Mouse (Mus musculus) heart, embryonic 14.5 days (tissue): ENCODE data around the gene Avil. TPM values are rescaled to one million over a fixed set of nuclear protein-coding genes. Genes with fewer than 3 reads are reported as not detected.
"Not testable (repeated sequence)": the region's sequence is repeated elsewhere in the genome, so short reads cannot be mapped to it uniquely, and the experiment has no call there.

Experiments
- ATAC-seq: fragments of 200-750 bp; cut with Nextera tagmentation; 2 replicates; pipeline ENCODE4 v1.8.0; 2017; ENCODE audit warnings: low read depth, moderate TSS enrichment; ENCODE audit not compliant: insufficient number of reproducible peaks, insufficient read depth, low FRiP score
- H3K27ac ChIP-seq, 2 experiments: fragments of 200-500 bp in 1 of 2; fragments of 300-500 bp in 1 of 2; sonication (generic) in 1 of 2; replicated peaks in 1 of 2; 2 replicates each; pipeline ENCODE4 v1.5.1; 2012 to 2014; ENCODE audit warnings: low read depth in 2 of 2, low read length in 2 of 2, control low read depth in 1 of 2, mild to moderate bottlenecking in 1 of 2, mixed read lengths in 1 of 2; ENCODE audit not compliant: control insufficient read depth in 1 of 2, insufficient read depth in 1 of 2
- H3K27me3 ChIP-seq: fragments of 300-500 bp; sonication (generic); 2 replicates; pipeline ENCODE4 v1.6.1; 2014; ENCODE audit warnings: mild to moderate bottlenecking, low read length, control low read depth; ENCODE audit not compliant: control insufficient read depth, insufficient read depth
- H3K36me3 ChIP-seq: fragments of 300-500 bp; sonication (generic); 2 replicates; pipeline ENCODE4 v1.6.1; 2014; ENCODE audit warnings: mild to moderate bottlenecking, control low read depth, low read length, mixed read lengths; ENCODE audit not compliant: control insufficient read depth, insufficient read depth
- H3K4me1 ChIP-seq, 2 experiments: fragments of 200-500 bp in 1 of 2; fragments of 300-500 bp in 1 of 2; sonication (generic) in 1 of 2; 2 replicates each; pipeline ENCODE4 v1.6.1; 2012 to 2014; ENCODE audit warnings: low read length in 2 of 2, control low read depth in 1 of 2, mixed read lengths in 1 of 2; ENCODE audit not compliant: control insufficient read depth in 2 of 2, insufficient read depth in 2 of 2
- H3K4me2 ChIP-seq: fragments of 300-500 bp; sonication (generic); 2 replicates; pipeline ENCODE4 v1.6.1; 2014; ENCODE audit warnings: mild to moderate bottlenecking, low read length
- H3K4me3 ChIP-seq, 2 experiments: fragments of 200-500 bp in 1 of 2; fragments of 300-500 bp in 1 of 2; sonication (generic) in 1 of 2; 2 replicates each; pipeline ENCODE4 v1.5.1; 2012 to 2014; ENCODE audit warnings: low read length in 2 of 2, mild to moderate bottlenecking in 2 of 2, control low read depth in 1 of 2, low read depth in 1 of 2, moderate library complexity in 1 of 2; ENCODE audit not compliant: control insufficient read depth in 1 of 2, insufficient read depth in 1 of 2
- H3K9ac ChIP-seq: fragments of 300-500 bp; sonication (generic); 2 replicates; pipeline ENCODE4 v1.6.1; 2014; ENCODE audit warnings: mild to moderate bottlenecking, low read length
- H3K9me3 ChIP-seq: fragments of 300-500 bp; sonication (generic); 2 replicates; pipeline ENCODE4 v1.6.1; 2016; ENCODE audit warnings: low read length, control low read depth; ENCODE audit not compliant: control insufficient read depth
- WGBS: fragments of 180-500 bp; shearing (Covaris S2); extraction: QIAGEN DNeasy Blood & Tissue Kit; methylation state at CpG from one replicate; pipeline ENCODE4 v1.1.7; 2014; 5-methylcytosine and 5-hydroxymethylcytosine counted together
- polyA plus RNA-seq: library from polyadenylated mRNA; unstranded; fragments of >200 nt; fragmentation: Nextera tagmentation; extraction: Ambion mirVana; gene quantifications from 2 replicates; pipeline ENCODE4 v1.2.1, GENCODE M21; 2014

Avil gene
- polyA plus RNA-seq, 1 experiment from 2014 or later, result 0.39 TPM

DNA sequence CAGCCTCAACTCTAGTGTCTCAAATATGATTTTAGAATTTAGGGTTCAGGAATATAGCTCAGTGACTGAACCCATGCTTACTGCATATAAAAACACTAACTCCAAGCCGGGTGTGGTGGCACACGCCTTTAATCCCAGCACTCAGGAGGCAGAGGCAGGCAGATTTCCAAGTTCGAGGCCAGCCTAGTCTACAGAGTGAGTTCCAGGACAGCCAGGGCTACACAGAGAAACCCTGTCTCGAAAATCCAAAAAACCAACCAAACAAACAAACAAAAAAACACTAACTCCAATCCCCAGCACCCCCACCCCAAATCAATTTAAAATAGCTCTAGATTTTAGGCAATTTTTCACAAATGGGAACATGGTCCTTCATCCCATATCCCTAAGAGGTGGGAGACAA lies 61.6 kb downstream of the Avil start:
- ATAC-seq, H3K9me3 ChIP-seq, H3K9ac ChIP-seq, H3K27ac ChIP-seq, H3K4me3 ChIP-seq, H3K4me2 ChIP-seq: not testable (repeated sequence)
- H3K4me1 ChIP-seq, result peaks cover 11 to 34% of the 10 kb centered on the region in 2 experiments
- peaks cover 38% of the 10 kb centered on the region for H3K27me3 ChIP-seq
- WGBS, result 82% methylated on average over 4 of the region's 4 CpGs
- H3K36me3 ChIP-seq, result peaks cover 27% of the 10 kb centered on the region

GRCm38 (mm10) chr10:127062503-127062902 lies 62.0 kb downstream of the Avil start:
- no peak overlapping the region for H3K27ac ChIP-seq
- no peak overlapping the region; the same call in 1 of the 2 replicates for H3K9ac ChIP-seq
- ATAC-seq, result no peak
- peaks cover 31% of the 10 kb centered on the region for H3K36me3 ChIP-seq
- peaks cover 34% of the 10 kb centered on the region for H3K27me3 ChIP-seq
- 69% methylated on average over 5 of the region's 5 CpGs for WGBS
- peaks cover 11 to 34% of the 10 kb centered on the region in 2 experiments for H3K4me1 ChIP-seq
- H3K4me3 ChIP-seq, result peak overlapping the region in 1 of 2 experiments; percentile 87; a peak in 1 of 4 replicates
- peak overlapping the region; percentile 67 for H3K4me2 ChIP-seq
- H3K9me3 ChIP-seq, result no peaks in the 10 kb centered on the region

GRCm38 (mm10) chr10:127063239-127063872 lies 62.8 kb downstream of the Avil start, which contains the start of gene Cdk4:
Gene Cdk4, plus strand, starts transcription at chr10:127063534.
- under 1% methylated on average over 46 of the region's 46 CpGs for WGBS
- H3K4me1 ChIP-seq, result peaks cover 10 to 34% of the 10 kb centered on the region in 2 experiments

GRCm38 (mm10) chr10:127063913-127064870 lies 63.7 kb downstream of the Avil start:
- 12% methylated on average over 37 of the region's 37 CpGs for WGBS
- peak overlapping the region; percentile 73 to 90 for H3K27ac ChIP-seq
- peak overlapping the region; percentile 97 for H3K9ac ChIP-seq
- peak; percentile 1; the same call in 1 of the 2 replicates for ATAC-seq
- no peaks in the 10 kb centered on the region for H3K9me3 ChIP-seq
- H3K4me3 ChIP-seq, result peak overlapping the region; percentile 56 to 87
- H3K4me2 ChIP-seq, result peak overlapping the region; percentile 86
- peaks cover 44% of the 10 kb centered on the region for H3K36me3 ChIP-seq
- H3K4me1 ChIP-seq, result peaks cover 10 to 32% of the 10 kb centered on the region in 2 experiments
- peaks cover 19% of the 10 kb centered on the region for H3K27me3 ChIP-seq

More at GRCm38 (mm10) chr10:127063239-127063872, 62.8 kb downstream of the Avil start, which contains the start of gene Cdk4:
- Histone ChIP-seq H3K27me3 (peaks cover 27% of the 10 kb centered on the region), H3K9ac (peak within 1 kb of the TSS; percentile 97), H3K9me3 (no peaks in the 10 kb centered on the region), H3K36me3 (peaks cover 39% of the 10 kb centered on the region), H3K27ac (peak within 1 kb of the TSS; percentile 73 to 90), H3K4me2 (peak within 1 kb of the TSS; percentile 86), H3K4me3 (peak within 1 kb of the TSS; percentile 56 to 87)
- ATAC-seq, result peak; percentile 92

GRCm38 (mm10) chr10:127065981-127066380 lies 65.5 kb downstream of the Avil start:
- ATAC-seq, result no peak
- WGBS, result 53% methylated on average over 9 of the region's 9 CpGs
- Histone ChIP-seq H3K36me3 (peaks cover 44% of the 10 kb centered on the region), H3K9me3 (no peaks in the 10 kb centered on the region), H3K27ac (0 out of 4 replicates have a peak overlapping the region, but pooled peaks of 1 of the 2 experiments have one; percentile 90), H3K9ac (no peak overlapping the region), H3K4me1 (peaks cover 12 to 24% of the 10 kb centered on the region in 2 experiments), H3K4me3 (no peak overlapping the region), H3K27me3 (peaks cover 10% of the 10 kb centered on the region), H3K4me2 (no peak overlapping the region)

GRCm38 (mm10) chr10:127066519-127067018 lies 66.1 kb downstream of the Avil start:
- H3K4me3 ChIP-seq, result no peak overlapping the region
- no peaks in the 10 kb centered on the region for H3K9me3 ChIP-seq
- ATAC-seq, result no peak
- peaks cover 44% of the 10 kb centered on the region for H3K36me3 ChIP-seq
- H3K4me1 ChIP-seq, result peaks cover 14 to 24% of the 10 kb centered on the region in 2 experiments
- 93% methylated on average over 14 of the region's 14 CpGs for WGBS
- no peak overlapping the region for H3K9ac ChIP-seq
- no peak overlapping the region for H3K27ac ChIP-seq
- H3K4me2 ChIP-seq, result no peak overlapping the region
- peaks cover 4% of the 10 kb centered on the region for H3K27me3 ChIP-seq

DNA sequence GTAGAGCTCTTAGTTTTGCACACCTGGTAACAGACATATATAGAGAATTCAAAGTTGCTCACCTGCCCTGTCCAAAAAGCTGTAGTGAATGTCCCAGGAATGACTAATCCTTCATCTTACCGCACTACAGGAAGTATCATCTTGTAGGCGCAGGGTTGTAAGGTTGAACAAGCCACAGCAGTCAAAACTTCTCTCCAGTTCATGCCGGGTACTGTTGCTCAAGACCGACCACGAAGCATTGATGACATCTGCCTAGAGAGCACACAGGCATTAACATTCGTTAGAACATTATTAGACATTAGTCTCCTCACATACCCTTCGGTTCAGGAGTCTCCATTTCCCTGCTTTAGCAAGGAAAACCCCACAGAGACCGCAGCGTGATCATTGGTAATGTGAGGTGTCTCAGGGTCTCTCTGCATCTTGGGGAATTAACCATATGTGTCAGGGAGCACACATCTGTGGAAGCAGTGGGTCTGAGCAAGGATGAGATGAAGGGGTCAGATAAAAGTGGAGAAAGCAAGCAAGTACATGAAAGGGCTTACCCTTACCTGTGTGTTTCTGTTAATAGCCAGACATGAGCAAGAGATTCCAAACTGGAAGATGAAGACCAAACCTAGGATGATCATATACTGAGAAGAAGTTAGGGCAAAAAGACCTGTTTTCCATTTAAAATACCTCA lies 68.0 kb downstream of the Avil start:
- Histone ChIP-seq H3K36me3 (peaks cover 44% of the 10 kb centered on the region), H3K4me3 (peak overlapping the region in 1 of 2 experiments; percentile 61; a peak in 1 of 4 replicates), H3K4me1 (peaks cover 14 to 24% of the 10 kb centered on the region in 2 experiments), H3K27ac (no peak overlapping the region), H3K9ac (peak overlapping the region; percentile 79), H3K9me3 (no peaks in the 10 kb centered on the region), H3K27me3 (no peaks in the 10 kb centered on the region), H3K4me2 (peak overlapping the region; percentile 90)
- no peak for ATAC-seq
- 82% methylated on average over 9 of the region's 9 CpGs for WGBS
